Mouse (Mus musculus) adrenal gland, postnatal 14 days (tissue): ENCODE results near the gene Ylpm1. TPM values are rescaled to one million over a fixed set of nuclear protein-coding genes. Genes with fewer than 3 reads are reported as not detected.

Experiments
- DNase-seq: peaks from one replicate; pipeline ENCODE4 v3.0.0; 2021; ENCODE audit warnings: mixed read lengths
- total RNA-seq: library from RNA; stranded (reverse); gene quantifications from 2 replicates; pipeline ENCODE4 v1.2.3, GENCODE M21; 2021

Ylpm1 gene
- total RNA-seq, 1 experiment from 2014 or later: 46.0 TPM

DNA sequence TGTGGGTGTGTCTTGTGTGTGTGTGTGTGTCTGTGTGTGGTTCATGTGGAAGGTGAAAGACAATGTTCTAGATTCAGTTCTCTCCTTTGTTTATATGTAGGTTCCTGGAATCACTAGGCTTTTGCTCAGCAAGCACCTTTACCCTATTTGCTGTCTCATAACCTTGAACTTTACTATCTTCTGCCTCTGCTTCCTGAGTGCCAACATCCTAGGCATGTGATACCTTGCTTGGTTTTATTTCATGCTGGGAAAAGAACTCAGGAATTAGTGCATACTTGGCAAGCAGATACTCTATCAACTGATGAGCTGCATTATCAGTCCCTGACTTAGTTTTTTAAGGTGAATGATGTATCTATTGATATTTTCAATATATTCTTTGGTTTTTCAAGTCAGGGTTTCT lies 10.9 kb downstream of the Ylpm1 start:
- DNase-seq: no peak

DNA sequence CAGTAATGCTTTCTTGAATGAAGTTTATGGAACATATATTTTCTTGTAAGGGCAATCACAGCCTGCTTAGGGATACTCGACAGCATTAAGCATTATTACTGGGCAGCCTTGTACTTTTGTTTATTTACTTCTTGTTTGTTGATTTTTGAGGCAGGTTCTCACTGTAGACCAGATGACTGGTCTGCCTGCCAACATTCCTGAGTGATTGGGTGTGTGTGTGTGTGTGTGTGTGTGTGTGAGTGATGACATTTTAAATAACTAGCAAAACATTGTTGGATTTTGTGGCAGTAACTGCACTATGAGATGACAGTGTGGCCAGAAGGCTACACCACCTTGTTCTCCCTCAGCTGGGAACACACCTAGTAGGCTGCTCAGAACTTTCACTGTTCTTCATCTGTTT lies 13.7 kb downstream of the Ylpm1 start:
- DNase-seq: no peak

DNA sequence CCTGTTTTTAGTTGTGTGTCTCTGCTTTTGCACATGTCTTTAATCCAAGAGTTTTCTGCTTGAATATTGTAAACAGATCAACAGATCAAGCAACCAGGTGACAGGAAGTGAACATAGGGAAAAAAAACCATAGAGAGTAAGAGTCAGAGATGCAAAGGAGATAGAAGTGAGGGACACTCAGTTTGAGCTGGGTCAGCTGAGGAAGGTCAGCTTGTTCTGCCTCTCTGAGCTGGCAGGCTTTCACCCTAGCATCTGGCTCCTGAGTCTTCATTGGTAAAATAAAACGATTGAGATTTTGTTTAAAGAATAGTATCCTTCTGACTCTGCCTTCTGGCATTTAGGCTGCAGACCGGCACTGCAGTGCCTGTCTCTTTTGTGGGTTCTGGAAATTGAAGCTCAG lies 14.4 kb downstream of the Ylpm1 start:
- DNase-seq: peak; percentile 5

DNA sequence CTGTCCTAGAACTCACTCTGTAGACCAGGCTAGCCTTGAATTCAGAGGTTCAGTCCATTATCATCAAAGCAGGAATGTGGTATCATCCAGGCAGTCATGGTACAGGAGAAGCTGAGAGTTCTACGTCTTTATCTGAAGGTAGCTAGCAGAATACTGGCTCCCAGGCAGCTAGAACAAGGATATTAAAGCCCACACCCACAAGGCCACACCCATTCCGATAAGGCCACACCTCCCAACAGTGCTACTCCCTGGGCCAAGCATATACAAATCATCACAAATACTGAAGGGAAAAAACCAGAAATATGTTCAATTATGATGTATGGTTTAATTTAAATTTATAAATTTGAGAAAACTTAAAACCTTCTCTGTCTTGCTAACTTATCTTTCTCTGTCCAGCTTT lies 16.1 kb downstream of the Ylpm1 start:
- DNase-seq: no peak

DNA sequence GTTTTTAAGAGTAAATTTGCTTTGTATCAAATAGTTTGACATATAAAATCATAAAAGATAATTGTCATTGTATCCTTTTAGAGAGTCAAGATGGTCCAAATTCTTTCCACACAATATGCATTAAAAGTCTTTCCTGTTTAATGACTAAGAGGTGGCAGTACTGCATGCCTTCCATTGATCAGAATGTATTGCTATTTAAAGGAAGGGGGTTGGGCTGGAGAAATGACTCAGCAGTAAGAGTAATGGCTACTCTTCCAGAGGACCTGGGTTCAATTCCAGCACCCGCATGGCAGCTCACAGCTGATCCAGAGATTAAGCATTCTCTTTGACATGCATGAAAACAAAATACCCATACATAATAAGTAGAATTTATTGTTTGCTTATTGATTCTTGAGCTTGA lies 25.9 kb downstream of the Ylpm1 start:
- DNase-seq: no peak

DNA sequence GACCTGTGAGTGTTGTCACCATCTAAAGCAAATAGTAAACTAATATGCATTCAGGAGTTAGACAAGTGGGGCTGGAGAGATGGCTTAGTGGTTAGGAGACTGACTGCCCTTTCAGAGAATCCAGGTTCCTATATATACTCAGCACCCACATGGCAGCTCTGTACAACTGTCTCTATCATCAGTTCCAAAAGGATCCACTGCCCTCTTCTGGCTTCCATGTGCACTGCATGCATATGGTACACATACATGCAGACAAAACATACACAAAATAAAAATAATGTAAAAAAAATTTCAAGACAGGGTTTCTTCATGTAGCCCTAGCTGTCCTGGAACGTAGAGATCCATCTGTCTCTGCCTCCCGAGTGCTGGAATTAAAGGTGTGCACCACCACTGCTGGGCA lies 36.6 kb downstream of the Ylpm1 start:
- peak; percentile 48 for DNase-seq

DNA sequence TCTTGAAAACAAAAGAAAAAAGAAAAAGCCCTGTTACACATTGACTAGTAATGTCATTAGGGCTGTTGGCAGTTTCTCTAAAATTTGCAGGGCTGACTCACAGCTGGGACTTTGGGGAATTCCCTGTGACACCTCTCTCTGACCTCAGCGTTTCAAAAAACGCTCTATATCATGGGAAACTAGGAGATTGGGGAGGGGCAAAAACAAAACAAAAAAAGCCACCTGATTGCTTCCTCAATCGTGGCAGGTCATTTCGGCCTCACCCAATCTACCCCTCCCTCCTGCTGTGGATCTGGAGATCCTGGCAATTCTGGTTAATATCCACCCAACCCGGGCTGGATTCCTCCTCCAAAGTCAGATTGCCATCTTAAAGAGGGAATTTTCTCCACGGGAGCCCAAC lies 55.1 kb downstream of the Ylpm1 start:
- DNase-seq: no peak

DNA sequence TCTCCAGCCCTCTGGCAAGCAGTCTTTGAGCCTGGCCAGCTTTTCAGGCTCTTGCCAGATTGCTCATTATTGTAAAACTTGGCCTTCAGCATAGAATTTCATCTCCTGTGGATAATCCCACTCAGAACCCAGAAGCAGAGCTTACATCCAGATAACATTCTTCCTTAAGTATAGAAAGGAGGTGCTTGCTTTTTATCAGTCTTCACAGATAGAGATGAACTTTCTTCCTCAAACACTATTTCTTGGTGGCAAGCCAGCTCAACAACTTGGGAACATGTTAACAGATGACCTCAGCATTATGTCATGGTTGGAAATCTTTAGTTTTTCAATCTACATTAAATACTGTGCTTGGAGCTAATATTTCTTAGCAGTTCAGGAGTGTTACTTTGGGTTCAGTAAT lies 74.9 kb downstream of the Ylpm1 start:
- DNase-seq: no peak

DNA sequence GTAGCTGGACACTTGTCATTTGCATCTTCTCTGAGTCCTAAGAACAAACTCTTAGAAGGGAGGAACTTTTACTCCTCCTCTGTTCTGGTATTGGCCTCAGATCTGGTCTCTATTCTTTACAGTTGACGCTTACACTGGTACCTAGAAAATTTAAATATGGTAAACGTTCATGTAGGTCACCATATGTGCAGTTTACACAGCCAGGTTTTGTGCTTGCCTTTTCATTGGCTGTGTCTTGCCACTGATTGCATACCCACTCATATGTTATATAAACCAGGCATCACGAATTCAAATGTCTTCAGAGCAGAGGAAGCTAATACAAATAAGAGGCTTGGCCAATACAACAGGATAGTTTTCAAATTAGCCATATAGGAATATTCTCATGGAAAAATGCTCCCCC lies 81.0 kb downstream of the Ylpm1 start:
- DNase-seq: no peak

DNA sequence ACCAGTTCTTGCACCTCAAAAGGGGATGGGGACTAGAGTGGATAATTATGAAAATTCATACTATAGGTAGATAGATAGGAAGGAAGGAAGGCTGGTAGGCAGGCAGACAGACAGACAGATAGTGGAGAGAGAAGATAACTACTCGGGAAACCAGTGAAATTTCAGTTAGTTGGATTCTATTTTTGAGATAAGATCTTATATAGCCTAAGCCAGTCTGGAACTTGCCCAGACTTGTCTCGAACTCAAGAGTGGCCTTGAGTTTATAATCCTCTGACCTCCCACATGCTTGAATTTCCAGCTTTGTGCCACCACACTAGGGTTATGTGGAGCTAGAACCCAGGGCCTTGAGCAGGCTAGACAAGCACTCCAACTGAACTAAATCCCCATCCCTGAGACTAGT lies 88.1 kb downstream of the Ylpm1 start:
- DNase-seq: no peak

DNA sequence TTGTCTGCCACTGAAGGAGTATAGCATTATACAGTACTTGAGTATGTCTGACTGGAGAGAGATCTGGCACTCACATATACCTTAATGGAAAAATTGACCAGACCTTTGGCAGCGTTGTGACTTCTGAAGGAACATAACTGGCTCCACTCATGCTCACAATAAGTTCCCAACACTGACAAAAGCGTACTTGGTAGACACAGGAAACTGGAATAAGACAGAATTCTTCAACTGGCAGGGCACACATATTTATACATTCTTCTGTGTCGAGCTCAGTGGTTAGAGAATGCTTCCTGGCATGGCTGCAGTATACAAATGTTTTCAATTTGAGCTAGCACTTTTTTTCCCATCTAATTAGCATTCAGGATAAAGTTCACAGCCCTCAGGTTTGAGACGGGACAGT lies 88.8 kb downstream of the Ylpm1 start:
- no peak for DNase-seq

DNA sequence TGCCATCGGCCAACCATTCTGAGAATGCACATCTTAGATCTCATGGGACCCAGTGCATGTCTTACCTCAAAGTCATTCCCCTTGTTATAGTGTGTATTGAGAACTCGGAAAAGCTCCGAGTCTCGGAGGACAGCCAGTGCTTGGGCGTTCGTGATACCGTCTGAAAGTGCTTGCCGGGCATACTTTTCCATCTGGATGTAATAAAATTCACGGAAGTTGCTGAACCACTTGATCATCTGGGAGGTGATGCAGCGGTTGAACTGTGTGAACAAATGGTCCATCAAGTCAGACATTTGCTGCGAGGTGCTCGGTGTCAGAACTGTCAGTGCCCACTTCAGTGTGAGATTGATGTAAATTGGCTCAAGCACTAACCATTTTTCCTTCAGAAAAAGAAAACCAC lies 91.7 kb downstream of the Ylpm1 start:
- DNase-seq: no peak

DNA sequence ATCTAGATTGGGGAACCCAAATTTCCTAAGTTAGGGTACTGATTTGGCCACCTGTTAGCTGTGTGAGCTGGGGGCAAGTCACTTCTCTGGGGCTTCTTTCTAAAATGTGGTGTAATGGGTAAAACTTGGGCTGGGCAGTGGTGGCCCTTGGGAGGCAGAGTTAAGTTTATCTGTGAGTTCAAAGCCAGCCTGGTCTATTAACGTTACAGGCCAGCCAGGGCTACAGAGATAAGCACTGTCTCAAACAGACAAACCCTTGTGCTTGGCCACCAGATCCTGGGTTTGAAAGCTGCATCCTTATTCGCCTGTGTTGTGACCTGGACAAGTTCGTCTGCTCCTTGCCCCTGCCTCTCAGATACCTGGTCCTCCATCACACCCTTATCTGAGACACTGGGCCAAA lies 95.1 kb downstream of the Ylpm1 start:
- DNase-seq: no peak

DNA sequence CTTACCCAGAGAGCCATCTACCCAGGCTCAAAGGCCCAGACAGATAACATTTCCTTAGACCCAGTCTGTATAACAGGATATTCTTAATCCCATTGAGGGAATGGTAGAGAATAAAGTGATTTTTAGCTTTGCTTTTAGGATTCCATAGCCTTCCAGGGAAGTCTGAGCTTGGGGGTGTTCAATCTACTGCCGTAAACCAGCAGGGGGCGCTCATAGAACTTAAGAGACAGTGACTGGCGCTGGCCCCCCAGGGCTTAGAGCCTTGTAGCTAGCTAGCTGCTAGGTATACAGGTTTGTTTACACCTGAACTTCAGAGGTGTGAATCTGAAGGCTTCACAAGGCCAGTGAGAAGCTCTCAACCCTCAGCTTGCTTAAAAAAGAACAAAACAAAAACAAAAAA lies 96.1 kb downstream of the Ylpm1 start:
- peak; percentile 87 for DNase-seq

DNA sequence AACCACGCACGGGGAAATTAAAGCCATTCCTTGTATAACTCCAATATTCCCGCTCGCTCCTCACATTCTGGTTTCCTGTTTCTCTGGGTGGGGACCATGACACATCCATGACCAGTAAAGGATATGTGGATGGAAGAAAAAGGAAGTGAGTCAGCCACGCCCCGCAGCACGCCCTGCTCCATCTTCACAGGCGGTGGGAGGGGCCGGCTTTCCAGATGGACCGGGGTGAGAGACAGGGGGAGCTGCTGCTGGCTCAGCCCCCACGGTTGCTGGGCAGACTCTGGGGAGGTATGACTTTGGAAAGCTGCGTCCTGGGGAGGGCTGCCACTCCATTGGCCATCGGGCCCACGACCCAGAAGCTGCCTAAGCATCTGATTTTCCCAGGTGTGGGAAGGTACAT lies 97.9 kb downstream of the Ylpm1 start:
- DNase-seq: peak; percentile 65

DNA sequence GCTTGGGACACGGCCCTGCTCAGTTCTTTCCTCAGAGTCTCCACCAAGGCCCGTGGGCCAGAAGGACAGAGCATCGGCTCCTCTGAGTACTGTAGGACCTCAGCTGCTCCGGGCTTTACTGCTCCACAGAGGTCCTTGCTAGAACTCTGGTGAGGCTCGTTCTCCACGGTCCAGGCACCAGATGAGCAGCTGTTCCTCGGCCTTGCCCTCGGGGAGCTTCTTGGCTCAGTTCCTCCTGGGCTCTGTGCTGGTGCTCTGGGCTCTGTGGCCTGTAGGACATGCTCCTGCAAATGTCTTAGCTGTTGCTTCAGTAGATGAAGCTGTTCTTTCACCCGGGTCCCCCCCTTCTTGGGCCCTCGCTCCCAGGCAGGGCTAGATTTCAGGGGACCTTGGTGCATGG lies 98.6 kb downstream of the Ylpm1 start:
- DNase-seq: peak; percentile 60

DNA sequence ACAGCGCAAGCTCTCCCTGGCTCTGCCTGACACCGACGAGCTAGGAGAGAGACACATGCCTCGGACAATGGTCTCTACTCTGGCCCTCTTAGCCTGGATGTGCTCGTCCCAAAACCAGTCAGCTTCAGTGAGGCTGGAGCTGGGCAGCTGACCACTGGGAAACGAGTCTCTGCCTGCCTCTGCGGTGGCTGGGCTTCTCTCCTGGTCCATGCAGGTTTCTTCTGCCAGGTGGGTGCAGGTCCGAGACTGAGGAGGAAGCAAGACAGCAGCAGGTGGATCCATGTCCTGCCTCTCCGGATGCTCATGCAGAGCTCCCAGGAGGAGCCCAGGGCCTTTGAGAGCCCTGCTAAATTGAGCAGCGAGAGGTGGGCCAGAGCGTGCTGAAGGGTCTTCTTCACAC lies 99.0 kb downstream of the Ylpm1 start:
- no peak for DNase-seq

DNA sequence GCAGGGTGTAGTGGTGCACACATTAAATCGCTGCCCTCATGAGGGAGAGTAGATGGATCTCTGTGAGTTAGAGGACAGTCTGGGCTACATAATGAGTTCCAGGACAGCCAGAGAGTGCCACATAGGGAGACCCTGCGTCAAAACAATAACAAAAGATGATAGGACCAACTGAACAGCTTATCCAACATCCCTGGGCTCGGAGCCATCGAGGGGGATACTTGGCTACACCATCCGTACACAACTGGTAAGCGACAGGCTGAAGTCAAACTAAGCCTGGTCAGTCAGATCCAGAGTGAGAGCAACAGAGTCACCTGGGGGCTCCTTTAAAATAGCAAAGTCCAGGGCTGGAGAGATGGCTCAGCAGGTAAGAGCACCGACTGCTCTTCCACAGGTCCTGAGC lies 99.7 kb downstream of the Ylpm1 start:
- DNase-seq: no peak

DNA sequence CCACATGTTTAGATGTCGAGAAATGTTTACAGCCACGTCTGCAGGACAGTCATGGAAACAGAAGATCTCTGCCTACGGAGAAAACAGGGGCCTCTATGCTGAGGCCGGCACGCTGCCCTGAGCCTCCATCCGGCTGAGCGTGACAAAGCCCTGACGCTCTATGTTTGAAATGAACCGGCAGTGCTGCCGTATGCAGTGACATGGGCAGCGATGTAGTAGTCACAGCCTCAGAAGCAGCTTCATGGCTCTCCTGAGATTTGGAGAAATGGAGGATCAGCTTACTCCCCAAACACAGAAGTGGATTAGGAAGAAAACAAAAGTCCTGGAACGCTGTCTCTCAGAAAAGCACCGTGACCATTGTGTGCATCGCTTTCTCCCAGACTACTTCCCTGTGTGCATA lies 104.9 kb downstream of the Ylpm1 start:
- DNase-seq: no peak

DNA sequence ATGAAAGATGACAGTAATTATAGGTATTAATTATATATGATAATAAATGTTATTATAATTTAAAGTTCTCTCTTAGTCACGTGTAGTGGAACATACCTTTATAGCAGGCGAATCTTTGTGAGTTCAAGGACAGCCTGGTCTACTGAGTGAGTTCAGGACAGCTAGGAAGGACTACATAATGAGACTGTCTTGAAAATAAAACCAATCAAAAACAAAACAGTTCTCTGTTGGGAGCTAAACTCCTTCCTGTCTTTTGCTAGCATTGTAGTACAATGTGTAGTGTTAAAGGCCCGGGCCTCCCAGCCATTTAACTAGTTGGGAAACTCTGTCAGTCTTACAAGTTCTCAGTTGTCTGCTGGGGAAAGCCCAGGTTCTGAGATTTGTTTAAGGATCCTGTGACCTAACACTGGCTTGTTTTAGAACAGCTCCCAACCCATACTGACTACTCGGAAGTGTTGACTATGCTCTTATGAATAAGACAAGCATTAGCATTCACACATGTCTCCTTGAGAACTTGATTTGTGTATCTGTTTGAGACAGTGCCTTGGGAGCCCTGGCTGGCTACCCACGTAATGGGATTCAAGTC lies 105.5 kb downstream of the Ylpm1 start:
- no peak for DNase-seq

DNA sequence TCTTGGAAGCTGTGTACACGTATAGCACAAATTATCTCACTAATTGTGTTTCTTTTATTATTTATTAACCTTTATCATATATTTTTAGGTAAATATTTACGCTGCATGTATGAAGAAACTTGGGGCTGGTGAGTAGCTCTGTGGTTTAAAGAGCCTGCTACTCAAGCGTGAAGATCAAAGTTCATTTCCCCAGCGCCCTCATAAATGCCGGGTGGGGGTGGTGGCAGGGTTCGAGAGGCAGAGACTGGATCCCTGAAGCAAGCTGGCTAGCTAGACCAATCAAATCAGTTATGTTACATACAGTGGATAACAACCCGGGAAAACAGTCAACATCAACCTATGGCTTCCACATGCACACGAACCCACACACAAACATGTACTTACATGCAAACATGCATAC lies 107.0 kb downstream of the Ylpm1 start:
- no peak for DNase-seq

DNA sequence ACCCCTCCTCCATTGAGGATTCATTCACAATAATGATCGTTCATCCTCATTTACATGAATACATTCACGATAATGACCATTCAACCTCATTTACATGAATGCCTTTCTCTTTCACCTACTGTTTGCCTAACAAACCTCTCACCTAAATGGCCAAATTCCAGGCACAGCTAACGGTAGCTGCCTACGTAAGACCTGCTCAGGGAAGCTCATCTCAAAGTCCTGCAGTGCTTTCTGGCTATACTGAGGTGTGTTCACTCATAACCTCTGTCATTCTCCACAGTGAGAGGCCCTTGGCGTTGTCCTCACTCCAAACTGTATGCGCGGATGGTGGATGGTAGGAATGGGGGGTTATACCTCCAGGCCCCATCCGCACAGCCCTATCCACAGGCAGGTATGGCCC lies 108.7 kb downstream of the Ylpm1 start:
- DNase-seq: peak; percentile 19

DNA sequence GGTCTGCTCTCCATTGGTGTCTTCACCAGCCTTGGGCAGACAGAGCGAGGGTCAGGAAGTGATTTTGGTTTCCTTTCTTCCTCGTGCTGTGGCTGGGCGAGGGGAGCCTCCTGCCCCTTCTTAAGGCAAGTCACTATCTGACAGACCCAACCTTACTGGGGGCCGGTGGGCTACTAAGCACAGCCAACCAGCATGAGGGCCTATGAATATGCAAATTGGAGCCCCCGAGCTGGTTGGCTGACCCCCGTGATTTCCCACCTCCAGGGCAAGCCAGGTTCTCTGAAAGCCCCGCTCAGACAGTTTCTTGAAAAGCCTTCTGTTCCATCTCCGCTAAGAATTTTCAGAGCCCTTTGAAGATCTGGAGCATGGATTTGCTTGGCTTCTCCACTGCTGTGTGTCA lies 110.2 kb downstream of the Ylpm1 start:
- no peak for DNase-seq

DNA sequence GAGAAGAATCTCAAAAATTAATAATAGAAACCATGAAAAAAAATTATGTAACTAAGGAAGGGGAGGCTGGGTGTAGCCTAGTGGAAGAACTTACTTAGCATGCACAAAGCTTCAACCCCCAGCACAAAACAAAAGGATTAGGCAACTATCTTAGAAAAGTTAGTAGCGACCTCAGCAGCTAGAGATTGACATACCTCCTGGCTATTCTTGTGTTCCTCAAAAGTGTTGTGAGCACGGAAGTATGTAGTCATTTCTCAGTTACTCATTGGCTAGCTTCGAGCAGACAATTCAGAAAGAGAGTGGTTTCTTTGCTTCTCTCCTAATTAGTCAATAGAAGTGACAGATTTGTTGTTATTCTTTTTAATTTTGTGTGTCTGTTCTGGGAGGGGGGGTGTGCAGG lies 112.5 kb downstream of the Ylpm1 start:
- no peak for DNase-seq

DNA sequence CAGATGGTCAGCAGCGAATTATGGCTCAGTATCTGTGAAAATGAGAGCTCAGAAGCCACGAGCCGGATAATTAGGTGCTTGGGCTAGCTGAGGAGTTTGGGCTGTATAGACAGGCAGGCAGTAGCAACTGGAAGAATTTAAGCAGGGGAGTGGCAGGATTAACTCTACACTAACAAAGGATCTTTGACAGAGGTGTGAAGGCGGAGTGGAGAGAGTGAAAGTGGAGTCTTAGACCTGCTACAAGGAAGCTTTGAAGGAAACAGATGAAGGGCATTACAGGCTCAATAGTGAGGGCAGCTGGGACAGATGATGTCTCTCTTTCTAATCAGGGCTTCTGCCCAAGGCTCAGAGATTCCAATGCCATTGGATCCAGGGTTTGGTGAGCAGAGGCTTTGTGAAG lies 113.3 kb downstream of the Ylpm1 start:
- DNase-seq: no peak
